Mouse (Mus musculus) megakaryocyte, embryonic 14.5 days (primary cell): ENCODE results near the gene Wdr64. TPM values are rescaled to one million over a fixed set of nuclear protein-coding genes. Genes with fewer than 3 reads are reported as not detected.

Source experiments
- H3K27me3 ChIP-seq: replicated peaks from 2 replicates; pipeline ENCODE3; 2012; ENCODE audit warnings: inconsistent platforms
- H3K36me3 ChIP-seq: replicated peaks from 2 replicates; pipeline ENCODE3; 2012; ENCODE audit warnings: low read length, inconsistent platforms, mixed read lengths
- H3K4me1 ChIP-seq: 2 replicates; pipeline ENCODE4 v1.6.1; 2012; ENCODE audit warnings: inconsistent platforms
- H3K4me3 ChIP-seq: replicated peaks from 2 replicates; pipeline ENCODE3; 2012; ENCODE audit warnings: moderate library complexity, mild to moderate bottlenecking, inconsistent platforms
- H3K9me3 ChIP-seq: 2 replicates; pipeline ENCODE4 v1.6.1; 2012; ENCODE audit warnings: inconsistent platforms
- FLI1 ChIP-seq: IDR thresholded peaks from 2 replicates; pipeline ENCODE4 v1.6.1; 2012; ENCODE audit warnings: low read length, inconsistent platforms, mixed read lengths
- GATA1 ChIP-seq: IDR thresholded peaks from 3 replicates; pipeline ENCODE4 v1.6.1; 2012; ENCODE audit warnings: mixed read lengths, low read length, inconsistent platforms, borderline replicate concordance
- polyA plus RNA-seq: library from polyadenylated mRNA; stranded (reverse); fragments of >175 nt; gene quantifications from 2 replicates; pipeline ENCODE4 v1.2.3, GENCODE M21; 2012; ENCODE audit warnings: low replicate concordance; ENCODE audit not compliant: insufficient read depth

The Wdr64 gene
- not detected in 2 replicates for polyA plus RNA-seq

DNA sequence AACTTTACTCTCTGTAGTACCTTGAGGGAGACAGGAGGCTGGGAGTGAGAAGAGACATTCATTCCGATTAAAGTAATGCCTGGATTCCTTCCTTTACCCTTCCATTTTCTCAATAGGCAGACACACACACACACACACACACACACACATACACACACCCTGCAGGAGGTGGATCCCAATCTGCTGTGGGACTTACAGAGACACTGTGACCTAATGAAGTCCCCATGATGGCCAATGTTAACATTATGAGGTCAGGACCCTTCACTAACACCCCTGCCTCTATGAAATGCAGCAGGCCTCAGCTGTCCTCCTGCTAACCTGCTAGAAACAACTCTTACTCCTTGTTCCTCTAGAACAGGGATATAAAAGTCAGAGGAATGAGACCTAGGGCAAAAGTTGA lies at the start of gene Wdr64:
TSS of gene Wdr64 (plus strand) at position 301 of the 400 bp plus-strand sequence.
- TF ChIP-seq GATA1 (no peak), FLI1 (no peak)
- H3K4me1 ChIP-seq: peaks cover 13% of the 10 kb centered on the region
- no peaks in the 10 kb centered on the region for H3K9me3 ChIP-seq

DNA sequence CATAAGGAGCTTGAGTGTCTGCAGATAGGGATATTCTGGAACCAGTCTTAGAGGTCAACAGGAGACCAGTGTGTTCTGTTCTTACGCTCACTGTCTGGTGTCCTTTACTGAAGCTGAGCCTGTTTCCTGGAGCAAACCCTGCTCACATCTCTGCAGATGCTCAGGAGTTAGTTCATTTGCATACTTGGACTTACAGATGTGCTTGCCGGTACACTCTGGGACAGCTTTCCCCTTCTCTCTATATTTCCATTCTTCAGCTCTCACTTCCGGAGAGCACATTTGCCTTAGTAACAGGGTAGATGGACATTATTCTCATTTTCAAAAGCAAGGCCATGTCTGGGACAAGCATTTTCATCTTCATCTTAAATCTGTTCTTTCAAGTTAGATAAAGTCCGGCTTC lies 49.8 kb upstream of the Wdr64 start:
- H3K36me3 ChIP-seq: no peaks in the 10 kb centered on the region
- H3K9me3 ChIP-seq: 0 out of 2 replicates have a peak, but pooled peaks cover 3% of the 10 kb centered on the region
- no peaks in the 10 kb centered on the region for H3K4me1 ChIP-seq
- H3K4me3 ChIP-seq: no peak overlapping the region
- TF ChIP-seq GATA1: no peak
- no peak for TF ChIP-seq FLI1
- H3K27me3 ChIP-seq: peaks cover 2% of the 10 kb centered on the region

More for the DNA sequence above, at the start of gene Wdr64:
- H3K27me3 ChIP-seq: peaks cover 1% of the 10 kb centered on the region
- H3K4me3 ChIP-seq: no peak within 1 kb of the TSS
- H3K36me3 ChIP-seq: no peaks in the 10 kb centered on the region

DNA sequence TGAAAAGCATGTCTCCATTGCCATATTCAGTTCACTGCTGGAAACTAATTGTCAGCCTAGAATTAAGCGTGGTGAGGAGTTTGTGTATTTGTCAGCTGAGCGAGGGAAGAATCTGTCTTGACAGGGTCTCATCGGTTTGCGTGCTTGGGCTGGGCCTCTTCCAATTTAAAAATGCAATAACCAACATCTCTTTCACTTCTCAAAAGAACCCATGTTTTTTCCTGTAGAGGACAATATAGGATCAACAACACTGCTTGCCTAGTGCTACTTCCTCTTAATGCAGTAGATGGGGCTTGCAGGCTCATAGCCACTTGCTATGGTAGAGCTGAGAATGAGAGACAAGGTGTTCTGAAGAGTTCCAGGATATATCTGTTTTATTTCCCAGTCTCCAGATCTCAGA lies 38.5 kb upstream of the Wdr64 start:
- Histone ChIP-seq H3K4me1 (no peaks in the 10 kb centered on the region), H3K27me3 (no peaks in the 10 kb centered on the region), H3K9me3 (no peaks in the 10 kb centered on the region), H3K36me3 (no peaks in the 10 kb centered on the region), H3K4me3 (no peak overlapping the region)
- TF ChIP-seq FLI1 (no peak), GATA1 (no peak)

DNA sequence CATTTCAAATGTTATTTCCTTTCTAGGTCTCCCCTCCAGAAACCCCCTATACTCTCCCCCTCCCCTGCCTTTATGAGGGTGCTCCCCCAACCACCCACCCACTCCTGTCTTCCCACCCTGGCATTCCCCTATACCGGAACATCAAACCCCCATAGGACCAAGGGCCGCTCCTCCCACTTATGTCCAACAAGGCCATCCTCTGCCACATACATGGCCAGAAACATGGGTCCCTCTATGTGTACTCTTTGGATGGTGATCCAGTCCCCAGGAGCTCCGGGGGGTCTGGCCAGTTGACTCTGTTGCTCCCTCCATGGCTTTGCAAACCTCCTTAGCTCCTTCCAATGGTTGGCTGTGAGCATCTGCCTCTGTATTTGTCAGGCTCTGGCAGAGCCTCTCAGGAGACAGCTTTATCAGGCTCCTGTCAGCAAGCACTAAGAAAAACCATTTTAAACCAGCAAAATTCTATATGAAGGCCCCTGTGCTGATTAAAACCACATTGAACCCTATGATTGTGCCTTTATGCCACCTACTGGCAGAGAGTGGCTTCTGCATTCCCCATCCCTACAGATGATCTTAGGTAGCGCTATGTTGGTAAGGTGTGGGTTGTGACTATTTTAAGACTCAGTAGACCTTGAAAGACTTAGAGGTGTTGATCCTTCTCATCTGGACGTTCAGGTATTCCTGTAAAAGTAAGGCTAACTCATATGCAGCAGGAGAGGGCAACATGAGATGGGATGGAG lies 29.6 kb upstream of the Wdr64 start:
- no peak overlapping the region for H3K4me3 ChIP-seq

DNA sequence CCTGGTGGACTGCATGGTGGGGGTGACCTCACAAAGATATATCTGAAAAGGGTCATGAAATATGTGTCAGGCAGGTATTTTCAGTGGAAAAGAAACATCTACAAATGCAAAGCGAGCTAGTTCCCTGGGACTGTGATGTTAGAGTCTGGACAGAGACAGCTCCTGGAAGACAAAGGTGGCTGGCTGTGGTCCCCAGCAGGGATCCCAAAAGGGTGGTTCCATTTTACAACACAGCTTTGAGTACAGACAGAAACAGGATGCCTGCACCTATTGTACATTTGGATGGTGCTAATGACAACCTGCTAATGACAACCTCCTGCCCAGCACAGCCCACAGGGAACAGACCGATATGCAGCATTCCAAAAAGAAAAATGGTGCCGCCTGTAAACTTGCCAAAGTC lies 28.9 kb upstream of the Wdr64 start:
- H3K4me1 ChIP-seq: peaks cover 3% of the 10 kb centered on the region; the same call in 1 of the 2 replicates
- TF ChIP-seq GATA1 (no peak), FLI1 (no peak)
- H3K27me3 ChIP-seq: no peaks in the 10 kb centered on the region
- no peaks in the 10 kb centered on the region for H3K9me3 ChIP-seq
- no peaks in the 10 kb centered on the region for H3K36me3 ChIP-seq
- H3K4me3 ChIP-seq: no peak overlapping the region

More for the DNA sequence above, 29.6 kb upstream of the Wdr64 start:
- peaks cover 3% of the 10 kb centered on the region; the same call in 1 of the 2 replicates for H3K4me1 ChIP-seq
- no peaks in the 10 kb centered on the region for H3K27me3 ChIP-seq
- no peak for TF ChIP-seq GATA1
- no peak for TF ChIP-seq FLI1
- H3K9me3 ChIP-seq: no peaks in the 10 kb centered on the region
- no peaks in the 10 kb centered on the region for H3K36me3 ChIP-seq

DNA sequence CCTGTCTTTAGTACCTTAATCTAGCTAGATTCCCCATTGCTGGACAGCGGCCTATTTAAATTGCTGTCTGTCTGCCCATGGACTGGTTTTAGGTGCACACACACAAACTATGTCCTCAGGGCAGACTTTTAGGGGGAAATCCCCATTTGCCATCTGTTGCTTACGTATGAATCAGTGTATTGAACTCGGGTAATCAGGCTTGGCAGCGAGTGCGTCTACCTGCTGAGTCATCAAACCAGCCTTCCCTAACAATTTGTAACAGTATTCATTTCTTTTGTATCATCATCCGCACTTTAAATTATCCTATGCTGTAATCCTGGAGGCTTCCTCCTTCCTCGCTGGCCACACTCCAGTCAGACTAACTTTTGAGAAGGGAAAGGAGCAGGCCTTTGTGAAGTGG lies 28.4 kb upstream of the Wdr64 start:
- no peaks in the 10 kb centered on the region for H3K9me3 ChIP-seq
- TF ChIP-seq FLI1 (no peak), GATA1 (no peak)
- H3K27me3 ChIP-seq: no peaks in the 10 kb centered on the region
- H3K4me3 ChIP-seq: no peak overlapping the region
- H3K4me1 ChIP-seq: peaks cover 5% of the 10 kb centered on the region
- no peaks in the 10 kb centered on the region for H3K36me3 ChIP-seq

DNA sequence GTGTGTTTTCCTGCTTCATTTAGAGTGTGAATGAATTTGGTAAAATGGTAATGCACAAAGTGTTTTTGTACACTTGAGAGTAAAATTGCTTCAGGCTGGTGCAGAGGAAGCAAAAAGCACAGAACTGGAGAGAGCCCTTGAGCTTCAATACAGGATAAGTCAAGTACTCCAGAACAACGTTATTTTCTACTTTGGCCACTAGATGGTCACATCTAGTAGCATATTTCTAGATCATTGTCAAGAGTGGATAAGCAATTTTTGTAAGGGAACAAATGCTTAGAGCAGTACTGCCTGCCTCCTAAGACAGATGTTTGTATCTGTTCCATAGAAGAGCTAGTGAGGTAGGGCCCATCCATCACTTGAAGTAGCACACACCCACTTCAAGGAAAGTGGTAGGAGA lies 26.8 kb upstream of the Wdr64 start:
- H3K4me3 ChIP-seq: no peak overlapping the region
- TF ChIP-seq FLI1 (no peak), GATA1 (no peak)

DNA sequence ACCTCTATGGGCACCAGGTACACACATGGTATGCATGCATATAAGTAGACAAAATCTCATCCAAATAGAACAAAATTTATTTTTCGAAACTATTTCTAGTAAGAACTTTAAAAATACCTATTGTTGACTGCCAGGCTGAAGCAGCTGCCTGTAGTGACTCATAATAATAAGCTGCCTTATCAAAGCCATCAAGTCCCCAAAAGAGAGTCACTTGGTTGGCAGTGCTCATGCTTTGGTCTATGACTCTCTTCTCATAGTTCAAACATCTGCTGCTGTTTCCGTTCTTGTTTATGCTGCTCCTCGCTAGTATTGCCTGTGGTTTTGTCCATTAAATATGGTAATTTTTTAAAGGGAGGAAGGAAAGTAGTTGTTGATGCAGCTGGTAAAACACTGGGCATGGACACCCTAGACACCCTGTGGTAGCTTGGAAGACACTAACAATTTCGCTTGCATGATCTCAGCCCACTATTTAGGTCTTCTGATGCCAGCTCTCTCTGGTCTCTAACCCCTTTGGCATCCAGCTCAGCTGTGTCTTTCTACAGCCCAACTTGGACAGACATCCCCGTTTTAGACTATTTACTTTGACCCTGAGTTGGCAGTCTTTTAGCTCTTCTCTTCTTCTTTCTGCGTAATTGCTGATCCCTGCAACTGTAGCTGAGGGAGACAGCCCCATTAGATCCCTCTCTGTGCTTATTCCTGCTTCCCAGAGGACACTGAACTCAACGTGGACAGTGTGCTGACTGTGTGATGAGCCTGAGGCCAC lies 24.6 kb upstream of the Wdr64 start:
- Histone ChIP-seq H3K4me3 (no peak overlapping the region), H3K9me3 (no peaks in the 10 kb centered on the region), H3K4me1 (peaks cover 15% of the 10 kb centered on the region), H3K27me3 (no peaks in the 10 kb centered on the region), H3K36me3 (no peaks in the 10 kb centered on the region)
- TF ChIP-seq FLI1: no peak
- TF ChIP-seq GATA1: no peak

More for the DNA sequence above, 26.8 kb upstream of the Wdr64 start:
- no peaks in the 10 kb centered on the region for H3K36me3 ChIP-seq
- no peaks in the 10 kb centered on the region for H3K27me3 ChIP-seq
- H3K9me3 ChIP-seq: no peaks in the 10 kb centered on the region
- peaks cover 15% of the 10 kb centered on the region for H3K4me1 ChIP-seq

DNA sequence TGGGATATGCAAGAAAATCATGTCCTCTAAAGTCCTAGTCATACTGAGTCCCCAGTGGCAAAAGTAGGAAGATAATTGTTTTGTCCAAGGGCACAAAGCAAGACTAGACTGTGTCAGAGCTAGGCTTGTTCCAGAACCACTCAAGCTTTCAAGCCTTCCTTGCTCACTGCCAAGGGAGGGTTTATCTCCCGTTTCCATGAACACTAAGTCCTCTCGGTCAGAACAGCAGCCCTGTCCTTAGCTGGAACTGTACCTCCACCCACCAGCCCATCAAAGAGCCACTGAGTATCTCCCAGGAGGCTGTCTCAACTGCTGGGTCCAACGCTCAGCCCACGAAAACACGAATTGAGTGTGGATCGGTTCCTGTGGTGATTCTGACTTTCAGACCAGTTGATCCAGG lies 23.3 kb upstream of the Wdr64 start:
- Histone ChIP-seq H3K4me1 (peaks cover 15% of the 10 kb centered on the region), H3K27me3 (no peaks in the 10 kb centered on the region), H3K4me3 (no peak overlapping the region), H3K9me3 (no peaks in the 10 kb centered on the region), H3K36me3 (no peaks in the 10 kb centered on the region)
- TF ChIP-seq FLI1 (no peak), GATA1 (no peak)

DNA sequence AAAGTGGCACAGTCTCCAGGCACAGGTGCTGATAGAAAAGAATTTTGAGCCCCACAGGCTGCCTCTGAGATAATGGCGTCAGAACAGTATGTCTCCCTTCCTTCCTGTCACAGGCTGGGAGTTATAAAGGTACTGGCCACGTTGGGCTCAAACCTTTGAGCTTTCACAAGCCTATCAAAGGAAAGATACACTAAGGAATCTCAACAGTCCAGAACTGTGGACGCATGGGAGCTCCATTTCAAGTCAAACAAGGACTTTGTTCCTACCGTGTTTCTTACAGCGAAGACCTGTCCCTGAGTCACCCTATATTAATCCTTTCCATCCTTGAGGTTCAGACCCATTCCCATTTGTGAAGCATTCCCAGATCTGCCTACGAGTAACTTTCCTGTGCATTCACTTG lies 20.9 kb upstream of the Wdr64 start:
- H3K9me3 ChIP-seq: no peaks in the 10 kb centered on the region
- TF ChIP-seq FLI1: no peak
- TF ChIP-seq GATA1: no peak
- H3K36me3 ChIP-seq: peaks cover 5% of the 10 kb centered on the region
- H3K27me3 ChIP-seq: no peaks in the 10 kb centered on the region
- no peak overlapping the region for H3K4me3 ChIP-seq
- peaks cover 12% of the 10 kb centered on the region for H3K4me1 ChIP-seq
